Mouse (Mus musculus): ENCODE data around the gene Gm49359.
A peak's percentile ranks its signal among the peaks of the same experiment; 100 is the strongest.
"Not testable (repeated sequence)": the region's sequence is repeated elsewhere in the genome, so short reads cannot be mapped to it uniquely, and the experiment has no call there.

Gm49359 gene

DNA sequence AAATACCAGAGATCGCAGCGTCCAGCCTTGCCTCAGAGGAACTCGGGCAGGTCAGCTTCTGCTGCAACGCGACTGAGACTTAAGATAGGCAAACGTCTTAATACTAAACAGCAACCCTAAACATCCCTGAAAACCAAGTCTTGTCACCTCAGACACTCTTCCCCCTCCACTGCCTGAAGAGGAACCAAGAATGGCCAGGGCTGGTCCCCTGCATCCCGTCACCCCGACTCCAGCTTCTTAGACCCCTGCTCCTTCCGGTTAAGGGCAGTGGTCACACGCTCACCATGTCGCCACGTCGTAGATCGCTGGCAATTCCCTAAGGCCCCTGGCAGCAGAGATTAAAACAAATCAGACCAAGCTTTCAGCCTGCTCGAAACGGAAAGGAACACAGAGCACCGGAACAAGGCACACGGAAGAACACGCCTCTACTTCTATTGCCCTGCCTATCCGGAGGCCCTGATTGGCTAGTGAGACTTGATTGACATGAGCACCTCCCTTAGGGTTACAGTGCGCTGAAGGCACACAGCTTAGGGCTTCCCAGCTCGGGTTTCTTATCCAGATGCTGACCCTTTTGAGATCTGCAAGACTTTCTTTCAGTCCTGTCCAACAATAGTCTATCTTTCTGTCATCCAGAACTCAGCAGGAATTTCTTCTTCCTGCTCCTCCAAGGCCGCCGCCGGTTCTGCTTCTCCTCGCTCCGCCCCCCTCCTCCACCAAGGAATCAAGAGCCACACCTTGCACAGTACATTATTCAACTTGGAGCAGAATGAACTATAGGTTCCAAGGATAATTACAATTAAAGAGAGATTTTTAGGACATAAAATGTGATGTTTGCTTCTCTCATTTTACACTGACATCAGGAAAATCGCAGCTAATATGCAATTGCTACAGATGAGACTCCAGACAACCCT, at the start of gene Gm49359:
Gene Gm49359, minus strand, starts transcription at position 409 of the 911 bp plus-strand sequence.
- peak; percentile 95 for DNase-seq (ENCODE audit: low read depth, low spot score)
- not testable (repeated sequence) for H3K27me3 ChIP-seq (ENCODE audit: control insufficient read depth, insufficient read depth, low read length, poor library complexity, severe bottlenecking)

DNA sequence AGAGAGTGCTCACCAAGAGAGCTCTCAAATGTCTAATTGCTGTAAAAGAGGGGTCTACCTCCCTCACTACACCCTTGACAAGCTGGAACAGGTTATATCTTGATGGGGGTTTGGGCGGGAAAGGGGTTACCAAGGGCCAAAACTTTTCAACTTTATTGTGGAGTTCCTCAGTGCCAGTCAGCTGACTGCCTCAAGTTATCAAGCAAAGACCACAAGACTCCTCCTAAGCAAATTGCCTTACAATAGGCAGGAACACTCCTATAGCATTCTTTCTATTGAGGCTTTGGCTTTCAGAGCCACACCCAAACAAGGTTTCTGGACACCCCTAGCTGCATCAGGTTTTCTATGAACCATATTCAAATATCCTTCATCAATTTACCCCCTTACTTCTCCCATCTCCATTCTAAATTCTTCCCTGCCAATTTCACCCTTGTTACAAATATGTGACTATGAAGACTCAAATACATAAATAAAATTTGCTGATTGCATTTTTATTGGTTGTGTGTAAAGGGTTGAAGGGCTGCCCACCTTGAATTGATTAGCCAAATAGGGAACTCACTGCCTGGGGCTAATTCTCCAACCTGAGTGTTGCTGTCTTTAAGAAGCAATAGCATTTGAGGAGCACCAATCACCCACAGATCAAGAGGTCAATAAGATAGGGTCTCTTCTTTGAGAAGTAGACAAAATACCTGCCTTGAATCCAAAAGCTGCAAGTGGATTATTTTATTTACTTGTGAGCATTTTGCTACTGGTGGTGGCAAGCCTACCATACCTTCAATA, 44.2 kb upstream of the Gm49359 start:
- not testable (repeated sequence) for H3K27me3 ChIP-seq (ENCODE audit: control insufficient read depth, insufficient read depth, low read length, poor library complexity, severe bottlenecking); H3K36me3 ChIP-seq (ENCODE audit: control insufficient read depth, insufficient read depth, low read length, poor library complexity, severe bottlenecking); DNase-seq (ENCODE audit: low read depth, low spot score)

More for the DNA sequence above, at the start of gene Gm49359:
- not testable (repeated sequence) for H3K36me3 ChIP-seq (ENCODE audit: control insufficient read depth, insufficient read depth, low read length, poor library complexity, severe bottlenecking)

DNA sequence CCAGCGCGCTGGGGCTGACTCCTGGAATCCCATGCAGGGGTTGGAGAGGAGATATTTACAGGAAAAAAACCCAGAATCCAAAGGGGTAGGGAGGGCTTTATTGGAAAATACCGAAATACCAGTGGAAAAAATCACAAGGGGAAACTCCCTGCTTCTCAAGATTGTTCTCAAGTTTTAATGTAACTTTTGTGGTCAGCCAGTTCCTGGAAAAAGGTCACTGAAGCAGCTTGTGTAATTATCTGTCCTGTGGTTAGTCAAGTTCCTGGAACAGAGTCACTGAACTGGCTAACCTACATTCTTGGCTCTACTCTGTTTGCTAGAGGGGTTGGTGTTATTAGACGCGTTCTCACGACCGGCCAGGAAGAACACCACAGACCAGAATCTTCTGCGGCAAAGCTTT, 6.0 kb upstream of the Gm49359 start:
- not testable (repeated sequence) for H3K27me3 ChIP-seq (ENCODE audit: control insufficient read depth, insufficient read depth, low read length, poor library complexity, severe bottlenecking); H3K36me3 ChIP-seq (ENCODE audit: control insufficient read depth, insufficient read depth, low read length, poor library complexity, severe bottlenecking); DNase-seq (ENCODE audit: low read depth, low spot score)

DNA sequence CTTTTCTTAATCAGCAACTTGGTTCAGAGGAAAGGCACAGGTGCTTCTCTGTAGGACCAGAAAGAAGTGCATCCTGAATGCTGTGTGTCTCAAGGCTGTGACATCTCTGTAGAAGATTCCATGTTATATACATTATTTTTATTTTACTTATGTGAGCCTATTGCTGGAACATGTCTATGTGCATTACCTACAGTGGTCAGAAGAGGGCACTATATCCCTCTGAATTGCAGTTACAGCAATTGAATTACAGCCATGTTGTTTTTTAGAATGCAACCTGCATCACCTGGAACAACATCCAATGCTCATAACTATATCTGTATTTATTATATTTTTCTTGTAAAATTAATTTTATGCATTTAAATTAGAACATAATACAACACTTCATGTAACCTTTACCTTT, 3.3 kb upstream of the Gm49359 start:
- H3K27me3 ChIP-seq (ENCODE audit: control insufficient read depth, insufficient read depth, low read length, poor library complexity, severe bottlenecking); H3K36me3 ChIP-seq (ENCODE audit: control insufficient read depth, insufficient read depth, low read length, poor library complexity, severe bottlenecking): not testable (repeated sequence)
- peak; percentile 85 for DNase-seq (ENCODE audit: low read depth, low spot score)
